Mouse (Mus musculus): ENCODE measurements around the gene Spns1. TPM values are rescaled to one million over a fixed set of nuclear protein-coding genes. Genes with fewer than 3 reads are reported as not detected.
A peak's percentile ranks its signal among the peaks of the same experiment; 100 is the strongest.
"Not testable (repeated sequence)": the region's sequence is repeated elsewhere in the genome, so short reads cannot be mapped to it uniquely, and the experiment has no call there.

Spns1 gene
- polyA plus RNA-seq (2015; fragmentation: Nextera tagmentation; extraction: Ambion mirVana), result 17.7 and 20.6 TPM in 2 replicates

DNA sequence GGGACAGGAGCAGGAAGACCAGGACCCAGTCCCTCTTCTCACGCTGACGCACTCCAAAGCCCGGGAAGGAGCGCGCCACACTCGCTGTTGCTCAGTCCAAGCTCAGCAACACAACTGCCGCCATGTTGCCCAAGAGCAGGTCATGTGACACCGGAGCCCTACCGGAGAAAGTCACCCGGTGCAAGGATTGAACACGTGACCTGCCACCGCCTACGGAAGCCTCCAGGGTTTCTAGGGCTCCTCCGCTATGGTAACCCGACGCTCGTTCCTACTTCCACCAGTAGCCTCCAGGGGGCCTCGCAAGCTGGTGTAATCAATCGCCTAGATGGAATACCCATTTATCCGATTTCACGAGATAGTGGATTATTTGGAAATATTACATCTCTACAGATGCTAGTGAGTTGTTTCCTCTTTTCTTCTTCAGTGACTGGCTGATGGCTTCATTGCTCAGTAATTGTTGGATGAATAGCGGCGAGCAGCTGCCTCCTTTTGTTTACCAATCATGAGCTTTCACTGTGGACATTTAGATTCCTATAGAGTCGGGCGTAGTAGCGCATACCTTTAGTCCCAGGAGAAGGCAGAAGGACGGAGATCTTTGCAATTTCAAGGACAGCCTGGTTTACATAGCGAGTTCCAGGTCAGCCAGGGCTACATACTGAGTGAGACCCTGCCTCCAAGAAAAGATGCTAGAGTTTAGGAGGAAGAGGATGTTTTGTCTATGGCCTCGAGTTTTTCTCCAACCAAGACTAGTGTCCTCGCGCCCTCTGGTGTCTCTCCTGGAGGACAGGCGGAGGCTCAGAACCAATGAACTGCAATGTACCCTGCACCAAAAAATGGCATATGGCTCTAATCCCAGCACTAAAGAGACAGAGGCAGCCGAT, at the start of gene Spns1:
Spns1 (minus strand) TSS at position 173 of the 881 bp plus-strand sequence.
- peak; percentile 93 for ATAC-seq (ENCODE audit: insufficient read depth)
- Histone ChIP-seq H3K4me3 (replicated peaks) (peak within 1 kb of the TSS; percentile 74), H3K27me3 (no peaks in the 10 kb centered on the region), H3K9me3 (replicated peaks) (no peaks in the 10 kb centered on the region), H3K4me2 (peak within 1 kb of the TSS; percentile 87), H3K9ac (peak within 1 kb of the TSS; percentile 63), H3K27ac (replicated peaks) (peak within 1 kb of the TSS; percentile 63), H3K36me3 (replicated peaks) (peaks cover 14% of the 10 kb centered on the region), H3K4me1 (replicated peaks) (peaks cover 37% of the 10 kb centered on the region)
- under 1% methylated on average over 33 of the region's 33 CpGs for WGBS (ENCODE audit: insufficient replicate concordance)

GRCm38 (mm10) chr7:126424161-126424560, 46.9 kb upstream of the Spns1 start:
- no peak overlapping the region for H3K4me3 ChIP-seq (replicated peaks)
- WGBS (ENCODE audit: insufficient replicate concordance), result 65% methylated on average over 6 of the region's 6 CpGs
- no peak overlapping the region for H3K4me2 ChIP-seq
- ATAC-seq (ENCODE audit: insufficient read depth), result no peak
- no peak overlapping the region for H3K27ac ChIP-seq (replicated peaks)
- peaks cover 15% of the 10 kb centered on the region for H3K4me1 ChIP-seq (replicated peaks)
- peaks cover 4% of the 10 kb centered on the region; the same call in 1 of the 2 replicates for H3K27me3 ChIP-seq
- H3K36me3 ChIP-seq (replicated peaks), result no peaks in the 10 kb centered on the region
- no peaks in the 10 kb centered on the region for H3K9me3 ChIP-seq (replicated peaks)
- no peak overlapping the region for H3K9ac ChIP-seq

- ATAC-seq (ENCODE audit: insufficient read depth), result no peak
- Histone ChIP-seq H3K27me3 (peaks cover 4% of the 10 kb centered on the region; the same call in 1 of the 2 replicates), H3K27ac (replicated peaks) (no peak overlapping the region), H3K4me2 (no peak overlapping the region), H3K9ac (no peak overlapping the region), H3K4me1 (replicated peaks) (no peaks in the 10 kb centered on the region), H3K9me3 (replicated peaks) (no peaks in the 10 kb centered on the region), H3K4me3 (replicated peaks) (no peak overlapping the region), H3K36me3 (replicated peaks) (no peaks in the 10 kb centered on the region)
- WGBS (ENCODE audit: insufficient replicate concordance), result 49% methylated on average over 5 of the region's 5 CpGs
Observed at GRCm38 (mm10) chr7:126421756-126422155, 44.5 kb upstream of the Spns1 start.

DNA sequence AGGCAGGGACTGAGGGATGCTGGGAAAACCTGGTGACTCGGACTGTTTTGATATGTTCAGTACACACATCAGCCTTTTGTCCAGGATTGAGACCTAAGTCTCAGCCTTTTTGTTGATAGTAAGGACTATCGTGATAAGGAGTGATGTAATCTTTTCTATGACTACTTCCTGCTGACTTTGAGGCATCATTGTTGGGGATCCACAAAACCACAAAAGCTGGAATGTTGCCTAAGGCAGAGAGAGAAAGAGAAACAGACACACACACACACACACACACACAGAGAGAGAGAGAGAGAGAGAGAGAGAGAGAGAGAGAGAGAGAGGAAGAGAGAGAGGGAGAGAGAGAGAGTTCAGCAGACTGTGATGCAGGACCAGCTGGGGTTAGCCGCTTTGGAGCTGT, 41.2 kb upstream of the Spns1 start:
- Histone ChIP-seq H3K4me2 (no peak overlapping the region), H3K27ac (replicated peaks) (no peak overlapping the region), H3K36me3 (replicated peaks) (no peaks in the 10 kb centered on the region), H3K4me3 (replicated peaks) (no peak overlapping the region), H3K4me1 (replicated peaks) (no peaks in the 10 kb centered on the region), H3K27me3 (0 out of 2 replicates have a peak, but pooled peaks cover under 1% of the 10 kb centered on the region), H3K9me3 (replicated peaks) (no peaks in the 10 kb centered on the region), H3K9ac (no peak overlapping the region)
- 44% methylated on average over 3 of the region's 3 CpGs for WGBS (ENCODE audit: insufficient replicate concordance)
- ATAC-seq (ENCODE audit: insufficient read depth), result no peak

DNA sequence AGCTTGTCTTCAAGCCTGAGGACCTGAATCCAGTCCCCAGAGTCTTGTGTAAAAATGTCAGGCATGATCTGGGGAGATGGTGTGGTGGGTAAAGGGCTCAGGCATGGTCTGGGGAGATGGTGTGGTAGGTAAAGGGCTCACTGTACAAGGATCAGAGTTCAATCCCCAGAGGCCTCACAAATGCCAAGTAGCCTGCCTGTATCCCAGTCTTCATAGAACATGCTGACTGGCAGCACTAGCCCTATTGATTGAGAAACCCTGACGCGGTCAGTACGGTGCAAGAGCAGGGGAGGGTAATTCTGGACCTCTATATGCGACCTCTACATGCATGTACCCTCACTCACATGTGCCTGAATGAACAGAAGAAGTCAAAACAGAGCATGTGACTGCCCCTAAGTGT, 40.4 kb upstream of the Spns1 start:
- WGBS (ENCODE audit: insufficient replicate concordance), result 66% methylated on average over 4 of the region's 4 CpGs
- 0 out of 2 replicates have a peak, but pooled peaks cover 5% of the 10 kb centered on the region for H3K27me3 ChIP-seq
- ATAC-seq (ENCODE audit: insufficient read depth), result no peak
- H3K9me3 ChIP-seq (replicated peaks), result no peaks in the 10 kb centered on the region
- no peak overlapping the region for H3K4me2 ChIP-seq
- no peak overlapping the region for H3K4me3 ChIP-seq (replicated peaks)
- no peak overlapping the region for H3K27ac ChIP-seq (replicated peaks)
- no peaks in the 10 kb centered on the region for H3K36me3 ChIP-seq (replicated peaks)
- no peaks in the 10 kb centered on the region for H3K4me1 ChIP-seq (replicated peaks)
- H3K9ac ChIP-seq, result no peak overlapping the region

- Histone ChIP-seq H3K4me2 (no peak overlapping the region), H3K4me1 (replicated peaks) (no peaks in the 10 kb centered on the region), H3K4me3 (replicated peaks) (no peak overlapping the region), H3K36me3 (replicated peaks) (no peaks in the 10 kb centered on the region), H3K9me3 (replicated peaks) (no peaks in the 10 kb centered on the region), H3K27ac (replicated peaks) (no peak overlapping the region), H3K27me3 (0 out of 2 replicates have a peak, but pooled peaks cover 5% of the 10 kb centered on the region), H3K9ac (no peak overlapping the region)
- 38% methylated on average over 8 of the region's 8 CpGs for WGBS (ENCODE audit: insufficient replicate concordance)
- no peak for ATAC-seq (ENCODE audit: insufficient read depth)
Observed at GRCm38 (mm10) chr7:126417045-126417444, 39.8 kb upstream of the Spns1 start.

DNA sequence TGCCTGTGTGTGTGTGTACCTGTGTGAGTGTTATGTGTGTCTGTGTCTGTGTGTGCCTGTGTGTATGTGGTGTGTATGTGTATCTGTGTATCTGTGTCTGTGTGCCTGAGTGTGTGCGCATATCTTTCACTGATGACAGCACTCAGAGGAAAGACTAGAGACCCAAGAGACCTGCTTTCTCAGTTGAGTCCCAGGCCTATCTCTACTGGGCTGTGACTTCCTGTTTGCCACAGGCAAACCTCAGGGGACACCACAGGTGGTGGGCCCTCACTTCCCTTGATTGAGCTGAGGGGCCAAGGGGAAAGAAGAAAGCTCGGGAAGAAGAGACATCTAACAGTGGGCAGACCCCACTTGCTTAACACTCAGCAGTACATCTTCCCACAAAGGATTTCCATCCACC, 39.4 kb upstream of the Spns1 start:
- Histone ChIP-seq H3K9ac (no peak overlapping the region), H3K27ac (replicated peaks) (no peak overlapping the region), H3K9me3 (replicated peaks) (no peaks in the 10 kb centered on the region), H3K27me3 (0 out of 2 replicates have a peak, but pooled peaks cover 5% of the 10 kb centered on the region), H3K36me3 (replicated peaks) (no peaks in the 10 kb centered on the region), H3K4me1 (replicated peaks) (no peaks in the 10 kb centered on the region), H3K4me2 (no peak overlapping the region), H3K4me3 (replicated peaks) (no peak overlapping the region)
- 13% methylated on average over 2 of the region's 2 CpGs for WGBS (ENCODE audit: insufficient replicate concordance)
- ATAC-seq (ENCODE audit: insufficient read depth), result no peak

GRCm38 (mm10) chr7:126414725-126415124, 37.5 kb upstream of the Spns1 start, which contains the start of gene Cd19:
Cd19 (minus strand) TSS chr7:126414889.
- Histone ChIP-seq H3K27ac (replicated peaks) (no peak within 1 kb of the TSS), H3K27me3 (peaks cover 15% of the 10 kb centered on the region; the same call in 1 of the 2 replicates), H3K4me3 (replicated peaks) (no peak within 1 kb of the TSS), H3K36me3 (replicated peaks) (no peaks in the 10 kb centered on the region), H3K4me1 (replicated peaks) (no peaks in the 10 kb centered on the region), H3K9me3 (replicated peaks) (no peaks in the 10 kb centered on the region), H3K4me2 (no peak within 1 kb of the TSS), H3K9ac (no peak within 1 kb of the TSS)
- no peak for ATAC-seq (ENCODE audit: insufficient read depth)
- WGBS (ENCODE audit: insufficient replicate concordance), result 73% methylated on average over 6 of the region's 6 CpGs

DNA sequence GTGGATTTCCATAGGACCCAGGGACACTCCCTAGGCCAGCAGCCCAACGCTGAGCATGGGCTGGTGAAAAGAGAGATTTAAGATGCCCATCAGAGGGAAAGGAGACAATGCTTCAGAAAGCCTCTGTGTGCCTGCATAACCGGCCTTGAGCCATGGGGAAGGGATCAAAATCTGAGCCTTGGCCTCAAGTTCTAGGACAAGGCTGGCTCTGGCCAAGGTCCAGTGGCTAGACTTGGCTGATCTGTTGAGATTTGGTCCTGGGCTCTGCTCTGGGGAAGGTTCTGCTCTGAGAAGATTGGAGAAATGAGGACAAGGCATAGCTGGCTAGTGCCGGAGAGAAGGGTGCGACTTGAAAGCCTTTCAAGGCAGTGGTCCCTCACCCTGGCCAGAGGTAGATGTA, 33.8 kb upstream of the Spns1 start:
- no peaks in the 10 kb centered on the region for H3K4me1 ChIP-seq (replicated peaks)
- H3K4me3 ChIP-seq (replicated peaks), result no peak overlapping the region
- H3K36me3 ChIP-seq (replicated peaks), result no peaks in the 10 kb centered on the region
- H3K27me3 ChIP-seq, result peaks cover 15% of the 10 kb centered on the region; the same call in 1 of the 2 replicates
- H3K27ac ChIP-seq (replicated peaks), result no peak overlapping the region
- H3K9ac ChIP-seq, result no peak overlapping the region
- 71% methylated on average over 4 of the region's 4 CpGs for WGBS (ENCODE audit: insufficient replicate concordance)
- ATAC-seq (ENCODE audit: insufficient read depth), result no peak
- H3K4me2 ChIP-seq, result no peak overlapping the region
- no peaks in the 10 kb centered on the region for H3K9me3 ChIP-seq (replicated peaks)

DNA sequence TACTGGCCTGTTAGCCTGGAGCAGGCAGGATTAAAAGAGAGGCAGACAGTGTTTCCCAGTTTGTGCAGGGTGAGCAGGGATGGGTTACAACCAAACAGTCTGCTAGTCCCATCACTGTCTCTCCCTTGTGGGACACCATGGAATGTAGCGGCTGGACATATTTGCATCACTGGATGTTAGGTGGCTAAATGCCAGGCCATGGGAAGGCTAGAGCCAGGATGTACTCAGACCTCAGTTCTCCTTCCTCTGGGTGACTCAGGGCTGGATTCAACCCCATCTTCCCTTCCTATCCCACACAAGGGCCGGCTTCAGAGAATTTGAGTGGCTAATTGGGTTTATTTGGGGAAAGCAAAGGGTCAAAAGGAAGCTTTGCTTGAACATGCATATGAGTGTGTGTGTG, 31.4 kb upstream of the Spns1 start:
- ATAC-seq (ENCODE audit: insufficient read depth), result no peak
- 76% methylated on average over 2 of the region's 2 CpGs for WGBS (ENCODE audit: insufficient replicate concordance)
- no peak overlapping the region for H3K9ac ChIP-seq
- no peaks in the 10 kb centered on the region for H3K36me3 ChIP-seq (replicated peaks)
- no peak overlapping the region for H3K4me2 ChIP-seq
- H3K9me3 ChIP-seq (replicated peaks), result no peaks in the 10 kb centered on the region
- H3K27me3 ChIP-seq, result peaks cover 15% of the 10 kb centered on the region; the same call in 1 of the 2 replicates
- no peak overlapping the region for H3K4me3 ChIP-seq (replicated peaks)
- H3K27ac ChIP-seq (replicated peaks), result no peak overlapping the region
- H3K4me1 ChIP-seq (replicated peaks), result no peaks in the 10 kb centered on the region

- not testable (repeated sequence) for H3K36me3 ChIP-seq (replicated peaks); H3K4me2 ChIP-seq; H3K9ac ChIP-seq; ATAC-seq (ENCODE audit: insufficient read depth); H3K27me3 ChIP-seq; H3K4me3 ChIP-seq (replicated peaks); H3K4me1 ChIP-seq (replicated peaks); H3K27ac ChIP-seq (replicated peaks); H3K9me3 ChIP-seq (replicated peaks)
- 62% methylated on average over 8 of the region's 8 CpGs for WGBS (ENCODE audit: insufficient replicate concordance)
Observed at GRCm38 (mm10) chr7:126402518-126402917, 25.3 kb upstream of the Spns1 start.

All from liver, embryonic 15.5 days (tissue).